Mouse (Mus musculus) MEL (cell line): Measurements from ENCODE around the gene Tmem88.

Source experiments
- CHD2 ChIP-seq: IDR thresholded peaks from 2 replicates; pipeline ENCODE4 v1.6.1; 2011; ENCODE audit warnings: low read length, improper control_type of control experiment
- CTCF ChIP-seq, 3 experiments: IDR thresholded peaks in 2 of 3; conservative IDR thresholded peaks in 1 of 3; 2 replicates each; pipeline ENCODE4 v1.5.1; 2011 to 2012; ENCODE audit warnings: low read length in 3 of 3, low read depth in 2 of 3, mild to moderate bottlenecking in 2 of 3, improper control_type of control experiment in 1 of 3, inconsistent platforms in 1 of 3, mixed read lengths in 1 of 3, moderate library complexity in 1 of 3; ENCODE audit not compliant: control insufficient read depth in 1 of 3, insufficient read depth in 1 of 3, poor library complexity in 1 of 3, severe bottlenecking in 1 of 3
- EP300 ChIP-seq, 2 experiments: IDR thresholded peaks; 2 replicates each; pipeline ENCODE4 v1.6.1; 2011; ENCODE audit warnings: improper control_type of control experiment in 2 of 2, low read length in 2 of 2, low read depth in 1 of 2, mild to moderate bottlenecking in 1 of 2
- MAFK ChIP-seq: IDR thresholded peaks from 2 replicates; pipeline ENCODE4 v1.6.1; 2011; ENCODE audit warnings: low read depth, mild to moderate bottlenecking, low read length, improper control_type of control experiment, borderline replicate concordance
- POLR2A ChIP-seq, 2 experiments: IDR thresholded peaks; 2 replicates each; pipeline ENCODE4 v1.6.1; 2011 to 2012; ENCODE audit warnings: low read length in 2 of 2, mild to moderate bottlenecking in 2 of 2, control low read depth in 1 of 2, improper control_type of control experiment in 1 of 2, low read depth in 1 of 2, moderate library complexity in 1 of 2; ENCODE audit not compliant: control insufficient read depth in 1 of 2, insufficient read depth in 1 of 2, poor library complexity in 1 of 2
- SIN3A ChIP-seq: IDR thresholded peaks from 2 replicates; pipeline ENCODE4 v1.6.1; 2012; ENCODE audit warnings: low read length, improper control_type of control experiment, inconsistent platforms
- TBP ChIP-seq: IDR thresholded peaks from 2 replicates; pipeline ENCODE4 v1.8.0; 2011; ENCODE audit warnings: low read depth, low read length, improper control_type of control experiment
- ZC3H11A ChIP-seq: IDR thresholded peaks from 2 replicates; pipeline ENCODE4 v1.6.1; 2012; ENCODE audit warnings: low read depth, mild to moderate bottlenecking, inconsistent platforms, low read length, improper control_type of control experiment

GRCm38 (mm10) chr11:69415327-69415667, 17.3 kb upstream of the Tmem88 start:
- TF ChIP-seq CTCF (IDR thresholded peaks at IDR 0.05 in 2 of 3, conservative IDR thresholded peaks at IDR 0.05 in 1 of 3; ENCODE audit: control insufficient read depth in 1 of 3, insufficient read depth in 1 of 3, low read depth in 2 of 3, low read length in 3 of 3, poor library complexity in 1 of 3, severe bottlenecking in 1 of 3) (no peak), CHD2 (no peak; the same call in 1 of the 2 replicates), POLR2A (IDR thresholded peaks at IDR 0.05; ENCODE audit: control insufficient read depth in 1 of 2, insufficient read depth in 1 of 2, low read depth in 1 of 2, low read length in 2 of 2, poor library complexity in 1 of 2) (no peak), EP300 (IDR thresholded peaks at IDR 0.05; ENCODE audit: low read depth in 1 of 2, low read length in 2 of 2) (peak in 1 of 2 experiments; percentile 3; a peak in 1 of 4 replicates), MAFK (no peak), SIN3A (no peak; the same call in 1 of the 2 replicates), TBP (no peak), ZC3H11A (no peak)
